Mouse (Mus musculus) heart, embryonic 12.5 days (tissue): Measurements from ENCODE around the gene Glce. TPM values are rescaled to one million over a fixed set of nuclear protein-coding genes. Genes with fewer than 3 reads are reported as not detected.

ENCODE experiments used
- ATAC-seq: fragments of 200-750 bp; cut with Nextera tagmentation; 2 replicates; pipeline ENCODE4 v1.8.0; 2017; ENCODE audit warnings: moderate TSS enrichment, moderate library complexity; ENCODE audit not compliant: insufficient number of reproducible peaks, low FRiP score
- H3K27ac ChIP-seq: fragments of 300-500 bp; sonication (generic); 2 replicates; pipeline ENCODE4 v1.5.1; 2016; ENCODE audit warnings: mild to moderate bottlenecking, moderate library complexity; ENCODE audit not compliant: poor library complexity, severe bottlenecking
- H3K27me3 ChIP-seq: fragments of 300-500 bp; sonication (generic); replicated peaks from 2 replicates; pipeline ENCODE4 v1.6.1; 2016; ENCODE audit warnings: mild to moderate bottlenecking, moderate library complexity
- H3K36me3 ChIP-seq: fragments of 300-500 bp; sonication (generic); 2 replicates; pipeline ENCODE4 v1.6.1; 2016; ENCODE audit warnings: mild to moderate bottlenecking, moderate library complexity
- H3K4me1 ChIP-seq: fragments of 300-500 bp; sonication (generic); replicated peaks from 2 replicates; pipeline ENCODE4 v1.6.1; 2016; ENCODE audit warnings: mild to moderate bottlenecking
- H3K4me2 ChIP-seq: fragments of 300-500 bp; sonication (generic); 2 replicates; pipeline ENCODE4 v1.6.1; 2016; ENCODE audit warnings: mild to moderate bottlenecking, moderate library complexity
- H3K4me3 ChIP-seq: fragments of 300-500 bp; sonication (generic); 2 replicates; pipeline ENCODE4 v1.5.1; 2016; ENCODE audit warnings: mild to moderate bottlenecking
- H3K9ac ChIP-seq: fragments of 300-500 bp; sonication (generic); 2 replicates; pipeline ENCODE4 v1.6.1; 2016; ENCODE audit warnings: mild to moderate bottlenecking, moderate library complexity
- H3K9me3 ChIP-seq: fragments of 300-500 bp; sonication (generic); replicated peaks from 2 replicates; pipeline ENCODE4 v1.6.1; 2016; ENCODE audit warnings: mild to moderate bottlenecking, moderate library complexity
- WGBS: fragments of 180-500 bp; shearing (Covaris S2); methylation state at CpG from one replicate; pipeline ENCODE4 v1.1.7; 2016; 5-methylcytosine and 5-hydroxymethylcytosine counted together
- polyA plus RNA-seq: library from polyadenylated mRNA; unstranded; fragments of >200 nt; fragmentation: Nextera tagmentation; extraction: Ambion mirVana; gene quantifications from 2 replicates; pipeline ENCODE4 v1.2.1, GENCODE M21; 2016

The Glce gene
- polyA plus RNA-seq = 14.9 and 16.8 TPM in 2 replicates

DNA sequence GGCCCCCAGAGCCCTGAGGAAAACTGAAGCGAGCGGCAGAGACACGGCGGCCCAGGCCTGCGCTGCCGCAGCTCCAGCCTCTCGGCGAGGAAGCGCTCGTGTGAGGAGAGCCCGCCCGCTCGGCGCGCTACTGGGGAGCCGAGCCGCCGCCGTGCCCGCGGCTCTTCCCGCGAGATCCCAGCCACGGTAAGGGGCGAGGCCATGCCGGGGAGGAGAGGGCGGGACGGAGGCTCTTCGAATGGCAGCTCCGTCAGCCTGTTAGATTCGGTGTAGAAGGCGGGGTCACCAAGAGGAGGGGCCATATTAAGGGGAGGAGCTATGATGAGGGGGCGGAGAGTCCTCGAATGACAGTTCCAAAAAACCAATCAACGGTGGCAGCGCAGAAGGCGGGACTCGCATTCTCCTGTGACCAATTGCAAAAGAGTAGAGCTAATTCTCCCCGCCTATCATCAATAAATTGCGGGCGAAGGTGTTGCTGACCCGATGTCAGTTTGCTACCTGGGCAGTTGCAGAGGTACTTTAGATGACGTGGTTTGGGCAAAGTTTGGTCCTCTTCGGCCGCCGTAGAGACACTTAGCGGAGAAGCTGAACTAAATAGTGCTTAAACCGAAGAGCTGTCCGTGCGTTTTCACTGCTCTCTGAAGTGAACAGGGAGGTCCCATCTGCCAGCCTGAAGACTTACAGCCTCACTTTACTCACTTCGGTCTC is at the start of gene Glce:
Glce (minus strand) TSS at position 148 of the 708 bp plus-strand sequence.
- H3K27me3 ChIP-seq = peaks cover 4% of the 10 kb centered on the region; the same call in 1 of the 2 replicates
- peak within 1 kb of the TSS; percentile 89 for H3K4me2 ChIP-seq
- H3K4me3 ChIP-seq = peak within 1 kb of the TSS; percentile 90
- peak within 1 kb of the TSS; percentile 93 for H3K9ac ChIP-seq
- peaks cover 7% of the 10 kb centered on the region for H3K4me1 ChIP-seq
- H3K36me3 ChIP-seq = no peaks in the 10 kb centered on the region
- ATAC-seq = peak; percentile 100
- peak within 1 kb of the TSS; percentile 87 for H3K27ac ChIP-seq
- no peaks in the 10 kb centered on the region for H3K9me3 ChIP-seq
- under 1% methylated on average over 51 of the region's 51 CpGs for WGBS

DNA sequence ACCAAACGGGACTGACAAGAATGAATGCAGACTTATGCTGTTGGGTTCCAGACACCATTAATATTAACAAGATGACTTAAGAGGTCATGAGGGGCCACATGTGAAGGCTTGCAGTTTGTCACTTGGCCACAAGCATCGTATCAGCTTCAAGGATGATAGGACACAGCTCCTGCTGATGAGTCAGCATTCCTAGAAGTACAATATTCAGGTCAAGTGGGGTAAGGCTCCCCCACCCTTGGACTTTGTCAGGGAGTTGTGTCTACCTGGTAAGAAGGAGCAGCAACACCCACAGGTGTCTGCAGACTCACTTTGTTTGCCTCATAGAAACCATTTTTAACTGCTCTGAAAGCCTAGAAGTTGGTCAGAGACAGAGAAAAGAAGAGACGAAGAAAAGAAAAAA is 49.8 kb upstream of the Glce start:
- H3K9me3 ChIP-seq = no peaks in the 10 kb centered on the region
- no peak overlapping the region for H3K9ac ChIP-seq
- H3K4me1 ChIP-seq = peaks cover 4% of the 10 kb centered on the region
- no peak overlapping the region for H3K4me2 ChIP-seq
- ATAC-seq = no peak
- no peaks in the 10 kb centered on the region for H3K27me3 ChIP-seq
- H3K36me3 ChIP-seq = no peaks in the 10 kb centered on the region
- WGBS = 72% methylated on average over 3 of the region's 3 CpGs
- no peak overlapping the region for H3K27ac ChIP-seq
- H3K4me3 ChIP-seq = no peak overlapping the region

DNA sequence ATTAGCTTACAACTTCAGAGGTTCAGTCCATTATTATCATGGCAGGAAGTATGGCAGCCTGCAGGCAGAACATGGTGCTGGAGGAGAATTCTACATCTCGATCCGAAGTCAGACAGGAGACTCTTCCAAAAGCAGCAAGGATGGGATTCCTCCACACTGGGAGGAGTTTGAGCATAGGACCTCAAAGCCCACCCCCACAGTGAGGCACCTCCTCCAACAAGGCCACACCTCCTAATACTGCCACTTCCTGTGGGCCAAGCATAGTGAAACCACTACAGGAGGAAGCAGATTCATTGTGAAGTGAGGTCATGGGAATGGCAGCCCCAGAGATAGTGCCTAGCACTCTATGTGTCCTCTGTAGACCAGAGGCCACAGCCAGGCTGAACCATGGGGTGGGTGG is 48.5 kb upstream of the Glce start:
- ATAC-seq = no peak
- Histone ChIP-seq H3K9me3 (no peaks in the 10 kb centered on the region), H3K27me3 (no peaks in the 10 kb centered on the region), H3K4me1 (peaks cover 4% of the 10 kb centered on the region), H3K4me3 (no peak overlapping the region), H3K27ac (no peak overlapping the region), H3K4me2 (no peak overlapping the region), H3K9ac (no peak overlapping the region), H3K36me3 (no peaks in the 10 kb centered on the region)
- 82% methylated on average over 2 of the region's 2 CpGs for WGBS

DNA sequence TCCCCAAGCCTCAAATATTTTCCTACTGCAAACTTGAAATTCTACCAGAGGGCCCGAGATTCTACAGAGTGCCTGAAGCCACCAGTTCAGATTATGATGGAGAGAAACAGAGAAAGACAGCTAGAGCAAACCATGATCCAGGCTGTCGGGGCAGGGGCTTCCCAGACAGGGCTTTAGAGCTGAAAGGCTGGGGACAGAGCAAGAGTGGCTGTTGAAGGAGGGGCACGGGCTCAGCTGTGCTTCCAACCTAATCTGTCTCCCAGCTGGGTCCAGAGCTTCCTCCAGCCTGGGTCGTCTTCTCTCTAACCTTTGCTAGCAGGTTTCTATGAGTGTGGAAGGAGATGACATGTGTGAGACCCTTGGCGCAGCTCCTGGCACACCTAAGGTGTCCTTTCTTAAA is 44.2 kb upstream of the Glce start:
- ATAC-seq = no peak

DNA sequence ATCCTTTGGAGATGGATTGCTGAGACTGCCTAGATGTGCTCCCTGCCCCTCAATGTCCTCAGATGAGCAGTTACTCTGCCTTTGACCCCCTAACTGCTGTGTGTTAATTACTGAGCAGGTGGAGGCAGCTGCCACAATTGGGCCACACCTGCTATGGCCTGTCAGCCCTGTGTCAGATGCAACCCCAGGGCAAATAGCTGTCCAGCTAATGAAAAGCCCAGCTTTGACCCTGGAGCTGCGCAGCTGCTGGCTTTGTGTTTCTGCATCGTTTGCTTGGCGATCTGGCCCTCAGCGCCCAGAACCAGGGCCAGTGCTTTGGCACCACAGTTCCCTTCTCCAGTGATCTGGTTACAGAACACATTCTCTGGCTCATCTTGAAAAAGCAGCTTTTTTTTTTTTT is 43.7 kb upstream of the Glce start:
- no peak overlapping the region for H3K4me3 ChIP-seq
- no peaks in the 10 kb centered on the region for H3K9me3 ChIP-seq
- H3K36me3 ChIP-seq = no peaks in the 10 kb centered on the region
- no peak overlapping the region for H3K27ac ChIP-seq
- no peak overlapping the region for H3K9ac ChIP-seq
- H3K4me1 ChIP-seq = no peaks in the 10 kb centered on the region
- H3K4me2 ChIP-seq = no peak overlapping the region
- 74% methylated on average over 4 of the region's 4 CpGs for WGBS
- H3K27me3 ChIP-seq = no peaks in the 10 kb centered on the region
- ATAC-seq = no peak

More for the DNA sequence above, 44.2 kb upstream of the Glce start:
- no peak overlapping the region for H3K4me2 ChIP-seq
- no peak overlapping the region for H3K9ac ChIP-seq
- no peaks in the 10 kb centered on the region for H3K27me3 ChIP-seq
- H3K4me1 ChIP-seq = no peaks in the 10 kb centered on the region
- H3K9me3 ChIP-seq = no peaks in the 10 kb centered on the region
- H3K36me3 ChIP-seq = no peaks in the 10 kb centered on the region
- 51% methylated on average over 5 of the region's 5 CpGs for WGBS
- no peak overlapping the region for H3K4me3 ChIP-seq
- no peak overlapping the region for H3K27ac ChIP-seq

DNA sequence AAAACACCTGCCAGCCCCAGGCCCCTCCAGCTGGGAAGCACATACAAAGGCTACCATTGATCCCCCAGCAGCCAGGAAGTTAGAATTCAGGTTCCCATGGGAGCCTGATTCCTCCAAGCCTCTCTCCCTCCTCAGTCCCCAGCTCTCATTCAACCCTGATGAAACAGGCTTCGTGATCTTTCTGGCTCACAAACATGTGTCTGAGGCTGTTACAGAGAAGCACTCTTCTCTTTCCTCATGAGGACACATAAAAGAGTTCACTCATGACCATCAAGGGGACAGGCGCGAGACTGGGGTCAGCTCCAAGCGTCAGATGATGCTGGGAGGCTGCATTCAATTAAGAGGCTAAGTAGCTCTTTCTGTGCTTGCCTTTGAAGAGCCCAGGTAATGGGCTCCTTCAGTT is 40.4 kb upstream of the Glce start:
- no peaks in the 10 kb centered on the region for H3K4me1 ChIP-seq
- no peaks in the 10 kb centered on the region for H3K27me3 ChIP-seq
- H3K9me3 ChIP-seq = no peaks in the 10 kb centered on the region
- no peak for ATAC-seq
- no peak overlapping the region for H3K27ac ChIP-seq
- no peak overlapping the region for H3K9ac ChIP-seq
- no peak overlapping the region for H3K4me2 ChIP-seq
- no peak overlapping the region for H3K4me3 ChIP-seq
- WGBS = 57% methylated on average over 4 of the region's 4 CpGs
- H3K36me3 ChIP-seq = no peaks in the 10 kb centered on the region

DNA sequence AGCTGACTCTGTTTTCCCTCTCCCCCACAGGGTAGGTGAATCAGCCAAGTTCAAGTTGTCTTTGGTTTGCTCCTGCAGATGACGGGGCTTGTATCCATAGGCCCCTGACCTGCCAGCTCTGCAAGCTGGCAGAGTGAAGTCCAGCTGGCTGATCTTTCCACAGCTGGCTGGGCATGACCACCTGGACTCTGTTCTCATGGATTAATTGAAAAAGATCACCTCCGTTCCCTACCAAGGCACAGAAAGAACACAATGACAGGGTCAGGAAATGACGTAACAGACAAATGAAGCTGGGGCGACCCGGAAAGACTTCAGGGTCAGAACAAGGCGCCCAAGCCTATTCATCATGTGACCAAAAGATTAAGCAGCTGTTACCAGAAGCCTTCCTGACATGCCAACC is 38.3 kb upstream of the Glce start:
- no peak for ATAC-seq
- WGBS = 61% methylated on average over 6 of the region's 6 CpGs
- H3K27ac ChIP-seq = no peak overlapping the region
- no peak overlapping the region for H3K4me2 ChIP-seq
- H3K36me3 ChIP-seq = no peaks in the 10 kb centered on the region
- no peak overlapping the region for H3K9ac ChIP-seq
- H3K27me3 ChIP-seq = no peaks in the 10 kb centered on the region
- H3K4me1 ChIP-seq = no peaks in the 10 kb centered on the region
- no peak overlapping the region for H3K4me3 ChIP-seq
- no peaks in the 10 kb centered on the region for H3K9me3 ChIP-seq

DNA sequence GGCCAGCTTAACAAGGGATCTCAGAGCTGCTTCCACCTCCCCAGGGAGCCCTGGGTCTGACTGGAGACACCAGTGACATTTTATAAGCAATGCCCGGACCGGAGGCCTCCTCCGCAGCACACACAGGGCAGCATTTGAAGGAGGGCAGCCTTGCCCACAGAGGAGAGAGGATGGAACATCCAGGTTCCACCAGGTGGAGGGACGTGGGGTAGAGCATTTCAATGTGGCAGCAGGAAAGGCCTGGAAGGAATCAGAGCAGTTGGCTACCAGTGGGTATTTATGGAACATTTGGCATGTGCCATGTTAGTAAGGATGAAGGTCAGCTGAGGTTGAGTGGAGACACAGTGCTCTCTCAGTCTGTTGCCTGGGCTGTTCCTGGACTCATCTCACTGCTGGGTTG is 36.3 kb upstream of the Glce start:
- Histone ChIP-seq H3K4me2 (no peak overlapping the region), H3K27me3 (no peaks in the 10 kb centered on the region), H3K9ac (no peak overlapping the region), H3K4me1 (0 out of 2 replicates have a peak, but pooled peaks cover 8% of the 10 kb centered on the region), H3K9me3 (no peaks in the 10 kb centered on the region), H3K4me3 (no peak overlapping the region), H3K36me3 (no peaks in the 10 kb centered on the region), H3K27ac (no peak overlapping the region)
- ATAC-seq = no peak
- WGBS = 83% methylated on average over 4 of the region's 4 CpGs

DNA sequence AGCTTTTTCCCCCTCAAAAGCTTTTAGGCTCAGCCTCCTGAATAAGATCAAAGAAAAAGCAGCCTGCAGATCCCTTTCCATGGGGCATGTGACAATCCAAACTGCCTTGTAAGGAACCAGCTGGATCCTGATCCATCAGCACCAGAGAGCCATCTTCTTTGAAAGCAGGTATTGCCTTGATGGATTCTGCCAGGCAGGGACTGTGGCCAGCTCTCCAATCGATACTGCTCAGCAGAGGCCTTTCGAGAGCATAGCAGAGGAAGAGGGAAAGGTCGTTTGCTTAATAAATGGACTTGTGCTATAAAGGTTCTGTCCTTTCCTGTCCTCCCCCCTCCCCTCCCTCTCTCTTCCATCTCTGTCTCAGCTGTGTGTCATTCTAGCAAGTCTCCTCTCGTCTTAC is 33.4 kb upstream of the Glce start:
- Histone ChIP-seq H3K9ac (no peak overlapping the region), H3K9me3 (no peaks in the 10 kb centered on the region), H3K4me3 (no peak overlapping the region), H3K36me3 (no peaks in the 10 kb centered on the region), H3K27ac (no peak overlapping the region), H3K4me1 (0 out of 2 replicates have a peak, but pooled peaks cover 8% of the 10 kb centered on the region), H3K27me3 (no peaks in the 10 kb centered on the region), H3K4me2 (no peak overlapping the region)
- WGBS = 61% methylated on average over 4 of the region's 4 CpGs
- no peak for ATAC-seq

DNA sequence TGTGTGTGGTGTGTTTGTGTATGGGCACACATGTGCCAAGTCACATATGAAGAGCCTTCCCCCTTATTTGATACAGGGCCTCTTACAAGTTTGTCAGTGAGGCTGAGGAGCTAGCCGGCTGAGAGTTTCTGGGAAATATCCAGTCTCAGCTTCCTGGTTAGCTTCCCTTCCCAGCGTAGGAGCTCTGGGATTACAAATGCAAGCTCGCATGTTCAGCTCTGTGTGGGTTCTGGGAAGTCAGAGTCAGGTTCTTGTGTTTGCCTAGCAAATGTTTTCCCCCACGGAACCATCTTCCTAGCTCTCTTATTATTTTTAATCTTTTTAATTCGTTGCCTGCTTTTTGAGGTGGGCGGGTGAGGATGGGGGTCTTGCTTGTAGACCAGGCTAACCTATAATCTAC is 32.9 kb upstream of the Glce start:
- Histone ChIP-seq H3K9me3 (no peaks in the 10 kb centered on the region), H3K4me3 (no peak overlapping the region), H3K4me1 (0 out of 2 replicates have a peak, but pooled peaks cover 8% of the 10 kb centered on the region), H3K36me3 (no peaks in the 10 kb centered on the region), H3K27ac (no peak overlapping the region), H3K4me2 (no peak overlapping the region), H3K9ac (no peak overlapping the region), H3K27me3 (no peaks in the 10 kb centered on the region)
- WGBS = 71% methylated on average over 6 of the region's 6 CpGs
- no peak for ATAC-seq

DNA sequence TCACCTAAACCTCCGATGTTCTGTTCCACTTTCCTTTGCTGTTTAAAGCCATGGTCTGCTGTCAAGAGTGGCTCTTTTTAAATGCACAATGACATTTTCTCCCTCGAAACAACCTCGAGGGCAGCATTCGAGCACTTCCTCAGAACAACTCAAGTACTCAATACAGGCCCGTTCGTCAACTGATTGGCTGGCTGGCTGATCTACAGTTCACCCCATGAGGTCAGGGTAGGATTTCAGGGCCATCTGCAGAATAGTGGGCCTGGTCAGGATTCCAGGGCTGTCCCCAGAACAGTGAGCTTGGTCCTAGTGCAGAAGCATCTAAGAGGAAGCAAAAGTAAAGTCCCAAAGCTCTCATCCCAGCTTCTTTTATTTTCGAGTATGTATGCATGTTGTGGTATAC is 32.5 kb upstream of the Glce start:
- H3K36me3 ChIP-seq = no peaks in the 10 kb centered on the region
- no peak overlapping the region for H3K9ac ChIP-seq
- no peak overlapping the region for H3K4me2 ChIP-seq
- H3K27ac ChIP-seq = no peak overlapping the region
- H3K4me1 ChIP-seq = 0 out of 2 replicates have a peak, but pooled peaks cover 8% of the 10 kb centered on the region
- no peak overlapping the region for H3K4me3 ChIP-seq
- no peaks in the 10 kb centered on the region for H3K27me3 ChIP-seq
- 74% methylated on average over 7 of the region's 7 CpGs for WGBS
- no peak for ATAC-seq
- no peaks in the 10 kb centered on the region for H3K9me3 ChIP-seq

DNA sequence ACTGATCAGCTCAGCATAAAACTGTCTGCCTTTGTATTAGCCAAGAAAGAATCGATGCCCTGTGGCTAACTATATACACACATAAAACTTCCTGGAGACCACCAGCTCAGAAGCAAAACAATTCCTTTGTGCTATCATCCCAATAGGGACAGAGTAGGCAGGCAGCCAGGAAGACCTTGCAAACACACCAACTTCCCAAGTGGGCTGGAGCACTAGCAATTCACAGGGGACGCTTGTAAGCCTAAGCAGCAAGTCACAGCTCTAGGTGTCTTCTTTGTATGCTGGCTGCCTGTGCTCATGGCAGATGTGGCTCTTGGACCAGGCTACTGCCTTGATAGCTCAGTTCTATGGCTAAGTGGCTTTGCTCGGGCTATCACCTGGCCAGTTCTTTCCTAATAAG is 32.1 kb upstream of the Glce start:
- Histone ChIP-seq H3K4me2 (no peak overlapping the region), H3K27me3 (no peaks in the 10 kb centered on the region), H3K36me3 (no peaks in the 10 kb centered on the region), H3K9ac (no peak overlapping the region), H3K9me3 (no peaks in the 10 kb centered on the region), H3K4me1 (0 out of 2 replicates have a peak, but pooled peaks cover 8% of the 10 kb centered on the region), H3K4me3 (no peak overlapping the region), H3K27ac (no peak overlapping the region)
- no peak for ATAC-seq
- WGBS = 63% methylated on average over 3 of the region's 3 CpGs
